Mouse (Mus musculus): ENCODE measurements around the gene Ptprd.

- no peak for TF ChIP-seq GATA1 (IDR thresholded peaks at IDR 0.05; ENCODE audit: borderline replicate concordance, low read length)
- no peak for TF ChIP-seq FLI1 (IDR thresholded peaks at IDR 0.05; ENCODE audit: low read length)
Observed at GRCm38 (mm10) chr4:76179497-76179896, 2032.3 kb downstream of the Ptprd start.
